Mouse (Mus musculus): ENCODE measurements at regions not wholly inside any gene's neighbourhood (a gene's known extent, or its start where the extent isn't known, plus 50 kb on each side); places are given as distances from the start of the nearest gene placed in this dataset.

GRCm38 (mm10) chr3:151896320-151896719 is 58.9 kb upstream of the Ptgfr start:
- no peak for TF ChIP-seq CTCF (IDR thresholded peaks at IDR 0.05; ENCODE audit: low read depth, low read length)
- no peak for TF ChIP-seq POLR2A (IDR thresholded peaks at IDR 0.05; ENCODE audit: borderline replicate concordance, low read depth, low read length)

Measured in bone marrow macrophage, adult 2 months (primary cell).